Mouse (Mus musculus) lung, embryonic 15.5 days (tissue): ENCODE data around the gene Fgfr2. TPM values are rescaled to one million over a fixed set of nuclear protein-coding genes. Genes with fewer than 3 reads are reported as not detected.

Source experiments
- ATAC-seq: fragments of 200-750 bp; cut with Nextera tagmentation; 2 replicates; pipeline ENCODE4 v1.8.0; 2017; ENCODE audit warnings: moderate number of reproducible peaks, borderline replicate concordance; ENCODE audit not compliant: low FRiP score, low TSS enrichment; ENCODE audit errors: extremely low read depth
- H3K27ac ChIP-seq: fragments of 300-500 bp; sonication (generic); 2 replicates; pipeline ENCODE4 v1.5.1; 2015; ENCODE audit warnings: moderate library complexity, mild to moderate bottlenecking, inconsistent platforms
- H3K27me3 ChIP-seq: fragments of 300-500 bp; sonication (generic); 2 replicates; pipeline ENCODE4 v1.6.1; 2015; ENCODE audit warnings: inconsistent platforms
- H3K36me3 ChIP-seq: fragments of 300-500 bp; sonication (generic); 2 replicates; pipeline ENCODE4 v1.6.1; 2015; ENCODE audit warnings: inconsistent platforms
- H3K4me1 ChIP-seq: fragments of 300-500 bp; sonication (generic); 2 replicates; pipeline ENCODE4 v1.6.1; 2015; ENCODE audit warnings: inconsistent platforms
- H3K4me2 ChIP-seq: fragments of 300-500 bp; sonication (generic); 2 replicates; pipeline ENCODE4 v1.6.1; 2015; ENCODE audit warnings: inconsistent platforms, mild to moderate bottlenecking, moderate library complexity
- H3K4me3 ChIP-seq: fragments of 300-500 bp; sonication (generic); 2 replicates; pipeline ENCODE4 v1.5.1; 2015; ENCODE audit warnings: mild to moderate bottlenecking, inconsistent platforms
- H3K9ac ChIP-seq: fragments of 300-500 bp; sonication (generic); 2 replicates; pipeline ENCODE4 v1.6.1; 2015; ENCODE audit warnings: inconsistent platforms
- H3K9me3 ChIP-seq: fragments of 300-500 bp; sonication (generic); 2 replicates; pipeline ENCODE4 v1.6.1; 2016; ENCODE audit warnings: inconsistent platforms
- WGBS: fragments of 180-500 bp; shearing (Covaris S2); methylation state at CpG from one replicate; pipeline ENCODE4 v1.1.7; 2015; 5-methylcytosine and 5-hydroxymethylcytosine counted together
- polyA plus RNA-seq: library from polyadenylated mRNA; unstranded; fragments of >200 nt; fragmentation: Nextera tagmentation; extraction: Ambion mirVana; gene quantifications from 2 replicates; pipeline ENCODE4 v1.2.1, GENCODE M21; 2015

The Fgfr2 gene
- polyA plus RNA-seq, 1 experiment from 2014 or later = 160 TPM

DNA sequence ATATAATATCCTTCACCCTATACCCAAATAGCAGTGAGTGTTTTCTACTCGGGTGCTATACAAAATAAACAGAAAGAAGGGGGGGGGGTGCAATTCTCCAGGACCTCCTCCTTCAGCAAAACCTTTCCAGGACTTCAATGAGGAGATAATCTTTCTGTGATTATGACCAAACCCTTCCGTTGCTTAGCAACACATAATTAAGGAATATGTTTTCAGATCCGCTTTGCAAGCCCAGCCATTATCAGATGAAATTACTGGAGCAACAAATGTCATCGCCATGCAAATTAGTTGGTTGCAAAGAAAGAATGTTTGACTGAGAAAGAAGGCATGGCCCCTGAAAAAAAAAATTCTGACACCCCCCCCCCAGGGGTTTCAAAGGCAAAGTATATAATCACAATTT, 111.5 kb downstream of the Fgfr2 start:
- Histone ChIP-seq H3K4me2 (no peak overlapping the region), H3K4me1 (peaks cover 56% of the 10 kb centered on the region), H3K9me3 (no peaks in the 10 kb centered on the region), H3K27me3 (no peaks in the 10 kb centered on the region), H3K27ac (peak overlapping the region; percentile 27; the same call in 1 of the 2 replicates), H3K4me3 (no peak overlapping the region), H3K9ac (no peak overlapping the region), H3K36me3 (peaks cover 7% of the 10 kb centered on the region; the same call in 1 of the 2 replicates)
- 25% methylated on average over 4 of the region's 4 CpGs for WGBS
- no peak for ATAC-seq

DNA sequence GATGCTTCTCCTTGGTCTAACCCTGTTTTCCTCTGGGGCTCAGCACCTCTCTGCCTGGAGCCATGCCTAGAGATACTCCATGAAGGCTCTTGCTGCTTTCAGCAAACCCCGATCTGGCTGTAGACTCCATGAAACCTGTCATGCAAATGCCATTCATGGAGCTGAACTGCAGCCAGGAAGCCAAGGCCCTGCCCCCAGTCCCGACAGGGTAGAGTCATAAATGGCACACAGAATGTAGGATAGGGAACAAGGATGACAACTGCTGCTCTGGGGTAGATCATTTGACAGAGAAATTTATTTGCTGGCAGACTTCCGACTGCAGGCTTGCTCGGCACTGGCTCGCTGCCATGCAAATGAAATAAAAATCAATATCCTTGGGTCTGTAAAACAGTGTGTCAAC, 112.0 kb downstream of the Fgfr2 start:
- Histone ChIP-seq H3K4me2 (no peak overlapping the region), H3K4me1 (peaks cover 56% of the 10 kb centered on the region), H3K4me3 (no peak overlapping the region), H3K9ac (no peak overlapping the region), H3K27ac (no peak overlapping the region), H3K36me3 (peaks cover 7% of the 10 kb centered on the region; the same call in 1 of the 2 replicates), H3K27me3 (no peaks in the 10 kb centered on the region), H3K9me3 (no peaks in the 10 kb centered on the region)
- 24% methylated on average over 5 of the region's 5 CpGs for WGBS
- ATAC-seq = peak; percentile 47; the same call in 1 of the 2 replicates

DNA sequence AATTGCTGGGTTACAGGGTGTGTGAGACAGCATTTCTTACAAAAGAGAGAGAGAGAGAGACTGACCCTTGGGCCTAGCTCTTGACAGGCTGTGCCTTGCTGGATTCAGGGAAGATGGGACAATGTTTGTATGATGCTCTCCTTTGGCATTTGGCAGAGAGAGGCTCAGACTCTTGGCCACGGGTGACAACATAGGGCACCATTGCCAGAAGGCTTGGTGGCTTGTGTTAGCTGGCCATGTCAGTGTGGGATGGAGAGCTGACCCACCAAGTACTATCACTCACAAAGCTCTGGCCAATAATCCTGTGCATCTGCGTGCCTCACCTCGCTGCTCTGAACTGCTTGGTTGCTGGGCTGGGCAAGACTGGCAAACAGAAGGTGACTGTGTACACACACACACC, 112.7 kb downstream of the Fgfr2 start:
- 66% methylated on average over 3 of the region's 3 CpGs for WGBS
- peaks cover 50% of the 10 kb centered on the region for H3K4me1 ChIP-seq
- H3K4me3 ChIP-seq = no peak overlapping the region
- no peak overlapping the region for H3K9ac ChIP-seq
- no peak overlapping the region for H3K4me2 ChIP-seq
- peaks cover 7% of the 10 kb centered on the region; the same call in 1 of the 2 replicates for H3K36me3 ChIP-seq
- H3K27me3 ChIP-seq = no peaks in the 10 kb centered on the region
- no peak overlapping the region for H3K27ac ChIP-seq
- ATAC-seq = no peak
- H3K9me3 ChIP-seq = no peaks in the 10 kb centered on the region

- H3K4me2 ChIP-seq = no peak overlapping the region
- H3K4me1 ChIP-seq = peaks cover 47% of the 10 kb centered on the region
- WGBS = 77% methylated on average over 8 of the region's 8 CpGs
- H3K27ac ChIP-seq = no peak overlapping the region
- peaks cover 7% of the 10 kb centered on the region; the same call in 1 of the 2 replicates for H3K36me3 ChIP-seq
- H3K9me3 ChIP-seq = no peaks in the 10 kb centered on the region
- no peak overlapping the region for H3K4me3 ChIP-seq
- no peaks in the 10 kb centered on the region for H3K27me3 ChIP-seq
- H3K9ac ChIP-seq = no peak overlapping the region
- ATAC-seq = no peak
These were observed 113.5 kb downstream of the Fgfr2 start for GRCm38 (mm10) chr7:133009676-133010075.

DNA sequence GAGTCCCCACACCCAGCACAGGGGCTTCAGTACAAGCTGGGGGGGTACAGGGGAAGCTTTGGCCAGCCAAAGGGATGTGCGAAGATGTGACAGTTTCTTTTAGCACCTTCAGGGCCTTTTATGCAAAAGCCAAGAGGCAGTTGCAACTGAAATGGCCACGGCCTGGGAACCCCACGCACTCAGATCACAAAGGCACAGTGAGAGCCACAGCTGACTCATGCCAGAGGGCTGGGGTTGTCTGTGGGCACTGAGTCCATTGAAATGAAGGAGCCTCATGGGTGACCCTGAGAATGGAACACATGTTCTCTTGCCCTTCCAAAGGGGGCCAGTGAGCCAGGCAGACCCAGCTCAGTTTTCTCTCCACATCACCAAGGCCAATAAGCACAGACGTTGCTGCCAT, 114.5 kb downstream of the Fgfr2 start:
- H3K4me1 ChIP-seq = peaks cover 42% of the 10 kb centered on the region
- no peak overlapping the region for H3K4me3 ChIP-seq
- no peak overlapping the region for H3K27ac ChIP-seq
- no peak for ATAC-seq
- H3K36me3 ChIP-seq = peaks cover 3% of the 10 kb centered on the region; the same call in 1 of the 2 replicates
- H3K4me2 ChIP-seq = no peak overlapping the region
- 84% methylated on average over 4 of the region's 4 CpGs for WGBS
- H3K27me3 ChIP-seq = no peaks in the 10 kb centered on the region
- no peak overlapping the region for H3K9ac ChIP-seq
- no peaks in the 10 kb centered on the region for H3K9me3 ChIP-seq

DNA sequence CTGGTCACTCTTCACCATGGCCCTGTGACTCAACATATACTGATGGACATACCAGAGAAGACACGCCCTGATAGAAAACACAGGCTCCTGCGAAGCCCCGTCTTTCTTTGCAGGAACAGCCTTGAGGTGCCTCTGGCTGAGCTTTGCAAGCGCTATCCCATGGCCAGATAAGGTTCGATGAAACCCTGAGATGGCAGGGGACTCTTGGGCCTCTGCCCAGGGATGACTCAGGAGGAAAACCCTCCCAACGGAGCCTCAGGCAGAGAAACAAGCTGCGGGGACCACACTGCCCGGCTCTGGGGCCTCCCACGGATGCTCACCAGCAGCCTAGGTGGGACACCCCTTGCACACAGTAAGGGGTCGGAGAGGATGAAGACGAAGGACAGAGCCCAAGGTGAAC, 115.8 kb downstream of the Fgfr2 start:
- no peak for ATAC-seq
- Histone ChIP-seq H3K27me3 (no peaks in the 10 kb centered on the region), H3K4me2 (no peak overlapping the region), H3K4me1 (peaks cover 31% of the 10 kb centered on the region), H3K4me3 (no peak overlapping the region), H3K9ac (no peak overlapping the region), H3K36me3 (peaks cover 3% of the 10 kb centered on the region; the same call in 1 of the 2 replicates), H3K9me3 (no peaks in the 10 kb centered on the region), H3K27ac (no peak overlapping the region)
- 64% methylated on average over 11 of the region's 11 CpGs for WGBS

DNA sequence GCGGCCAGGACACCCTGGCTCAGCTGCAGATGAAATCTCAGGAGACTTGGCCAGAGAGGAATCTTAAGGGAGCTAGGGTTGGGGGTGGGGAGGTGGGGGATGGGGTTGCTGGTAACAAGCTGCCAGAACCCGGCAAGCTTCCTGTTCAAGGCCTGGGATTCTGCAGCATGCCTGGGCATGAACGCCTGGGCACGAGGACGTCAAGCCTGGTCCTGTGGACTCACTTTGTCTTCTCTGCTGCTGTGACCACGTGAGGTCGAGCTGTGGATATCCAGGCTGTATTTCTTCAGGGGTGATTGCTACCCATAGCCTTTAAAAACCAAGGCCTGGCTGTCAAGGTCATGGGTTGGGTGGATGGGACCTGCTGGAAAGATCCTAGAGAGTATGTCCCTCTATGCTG, 117.4 kb downstream of the Fgfr2 start:
- no peaks in the 10 kb centered on the region for H3K27me3 ChIP-seq
- WGBS = 79% methylated on average over 7 of the region's 7 CpGs
- no peak overlapping the region for H3K9ac ChIP-seq
- no peak for ATAC-seq
- H3K9me3 ChIP-seq = no peaks in the 10 kb centered on the region
- H3K27ac ChIP-seq = no peak overlapping the region
- peaks cover 5% of the 10 kb centered on the region; the same call in 1 of the 2 replicates for H3K36me3 ChIP-seq
- H3K4me1 ChIP-seq = peaks cover 19% of the 10 kb centered on the region
- no peak overlapping the region for H3K4me2 ChIP-seq
- no peak overlapping the region for H3K4me3 ChIP-seq

- WGBS = 23% methylated on average over 3 of the region's 3 CpGs
These were observed 119.7 kb downstream of the Fgfr2 start for GRCm38 (mm10) chr7:133003421-133003820.

DNA sequence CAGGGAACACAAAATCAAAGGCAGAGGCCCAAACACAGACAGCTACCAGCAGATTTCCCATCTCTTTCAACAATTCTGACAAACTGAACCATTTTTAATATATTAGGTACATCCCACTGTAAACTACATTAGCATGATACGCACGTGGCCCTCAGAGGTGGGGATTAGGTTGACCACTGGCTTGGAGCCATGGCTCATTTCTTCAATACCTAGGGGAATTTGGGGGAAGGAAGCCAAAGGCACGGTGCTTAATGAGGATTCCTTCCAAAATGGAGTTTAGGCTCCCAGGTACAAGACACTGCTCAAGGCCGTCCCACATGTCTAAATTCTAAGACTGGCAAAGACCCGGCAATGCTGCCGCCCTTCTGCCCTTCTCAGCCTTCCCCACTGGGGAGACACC, 120.9 kb downstream of the Fgfr2 start:
- H3K4me1 ChIP-seq = peaks cover 6% of the 10 kb centered on the region

More at GRCm38 (mm10) chr7:133003421-133003820, 119.7 kb downstream of the Fgfr2 start:
- peaks cover 15% of the 10 kb centered on the region for H3K4me1 ChIP-seq
- H3K36me3 ChIP-seq = peaks cover 14% of the 10 kb centered on the region
- no peak overlapping the region for H3K4me2 ChIP-seq
- no peaks in the 10 kb centered on the region for H3K9me3 ChIP-seq
- H3K27ac ChIP-seq = no peak overlapping the region
- H3K9ac ChIP-seq = no peak overlapping the region
- no peaks in the 10 kb centered on the region for H3K27me3 ChIP-seq
- ATAC-seq = no peak
- no peak overlapping the region for H3K4me3 ChIP-seq

DNA sequence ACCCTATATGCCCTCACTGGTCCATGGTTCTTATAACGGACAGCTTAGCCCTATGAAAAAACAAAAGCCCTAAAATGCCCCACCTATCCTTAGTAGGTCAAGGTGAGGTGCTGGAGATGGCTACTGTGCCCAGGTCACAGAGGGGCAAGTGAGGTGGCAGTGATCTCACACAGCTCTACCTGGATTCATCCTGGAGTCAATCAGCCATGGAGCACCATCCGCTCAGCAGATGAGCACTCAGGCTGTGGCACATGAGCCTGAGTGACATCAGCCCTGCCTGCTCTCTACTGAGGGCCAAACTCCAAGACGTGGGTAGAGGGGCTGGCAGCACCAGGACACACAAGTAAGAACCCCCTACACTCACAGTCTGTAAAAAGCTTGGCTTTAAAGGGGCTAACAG, 121.8 kb downstream of the Fgfr2 start:
- no peaks in the 10 kb centered on the region for H3K27me3 ChIP-seq
- WGBS = 80% methylated on average over 3 of the region's 3 CpGs
- H3K9me3 ChIP-seq = no peaks in the 10 kb centered on the region
- H3K4me1 ChIP-seq = no peaks in the 10 kb centered on the region; the same call in 1 of the 2 replicates
- H3K36me3 ChIP-seq = peaks cover 33% of the 10 kb centered on the region
- no peak for ATAC-seq
- no peak overlapping the region for H3K4me3 ChIP-seq
- no peak overlapping the region for H3K9ac ChIP-seq
- no peak overlapping the region for H3K27ac ChIP-seq
- no peak overlapping the region for H3K4me2 ChIP-seq

More for the DNA sequence above, 120.9 kb downstream of the Fgfr2 start:
- Histone ChIP-seq H3K27ac (no peak overlapping the region), H3K27me3 (no peaks in the 10 kb centered on the region), H3K9me3 (no peaks in the 10 kb centered on the region), H3K4me2 (no peak overlapping the region), H3K9ac (no peak overlapping the region), H3K4me3 (no peak overlapping the region), H3K36me3 (peaks cover 24% of the 10 kb centered on the region)
- 81% methylated on average over 6 of the region's 6 CpGs for WGBS
- ATAC-seq = no peak

- Histone ChIP-seq H3K4me2 (no peak overlapping the region), H3K36me3 (peaks cover 56% of the 10 kb centered on the region), H3K4me1 (no peaks in the 10 kb centered on the region; the same call in 1 of the 2 replicates), H3K9ac (no peak overlapping the region), H3K9me3 (no peaks in the 10 kb centered on the region), H3K27ac (no peak overlapping the region), H3K4me3 (no peak overlapping the region), H3K27me3 (no peaks in the 10 kb centered on the region)
- 95% methylated on average over 11 of the region's 11 CpGs for WGBS
- ATAC-seq = no peak
These were observed 124.1 kb downstream of the Fgfr2 start for GRCm38 (mm10) chr7:132999061-132999460.

GRCm38 (mm10) chr7:132998639-132999038, 124.5 kb downstream of the Fgfr2 start:
- Histone ChIP-seq H3K9me3 (no peaks in the 10 kb centered on the region), H3K4me3 (no peak overlapping the region), H3K4me2 (no peak overlapping the region), H3K27ac (no peak overlapping the region), H3K4me1 (no peaks in the 10 kb centered on the region; the same call in 1 of the 2 replicates), H3K9ac (no peak overlapping the region), H3K27me3 (no peaks in the 10 kb centered on the region), H3K36me3 (peaks cover 60% of the 10 kb centered on the region)
- no peak for ATAC-seq
- WGBS = 92% methylated on average over 12 of the region's 12 CpGs

- ATAC-seq = no peak
- Histone ChIP-seq H3K9me3 (no peaks in the 10 kb centered on the region), H3K27ac (no peak overlapping the region), H3K36me3 (peaks cover 76% of the 10 kb centered on the region), H3K4me1 (no peaks in the 10 kb centered on the region), H3K9ac (no peak overlapping the region), H3K4me2 (no peak overlapping the region), H3K4me3 (no peak overlapping the region), H3K27me3 (no peaks in the 10 kb centered on the region)
- WGBS = 90% methylated on average over 5 of the region's 5 CpGs
These were observed 126.8 kb downstream of the Fgfr2 start for GRCm38 (mm10) chr7:132996391-132996790.
